Mouse (Mus musculus): Measurements from ENCODE around the gene Chpf.

The Chpf gene

DNA sequence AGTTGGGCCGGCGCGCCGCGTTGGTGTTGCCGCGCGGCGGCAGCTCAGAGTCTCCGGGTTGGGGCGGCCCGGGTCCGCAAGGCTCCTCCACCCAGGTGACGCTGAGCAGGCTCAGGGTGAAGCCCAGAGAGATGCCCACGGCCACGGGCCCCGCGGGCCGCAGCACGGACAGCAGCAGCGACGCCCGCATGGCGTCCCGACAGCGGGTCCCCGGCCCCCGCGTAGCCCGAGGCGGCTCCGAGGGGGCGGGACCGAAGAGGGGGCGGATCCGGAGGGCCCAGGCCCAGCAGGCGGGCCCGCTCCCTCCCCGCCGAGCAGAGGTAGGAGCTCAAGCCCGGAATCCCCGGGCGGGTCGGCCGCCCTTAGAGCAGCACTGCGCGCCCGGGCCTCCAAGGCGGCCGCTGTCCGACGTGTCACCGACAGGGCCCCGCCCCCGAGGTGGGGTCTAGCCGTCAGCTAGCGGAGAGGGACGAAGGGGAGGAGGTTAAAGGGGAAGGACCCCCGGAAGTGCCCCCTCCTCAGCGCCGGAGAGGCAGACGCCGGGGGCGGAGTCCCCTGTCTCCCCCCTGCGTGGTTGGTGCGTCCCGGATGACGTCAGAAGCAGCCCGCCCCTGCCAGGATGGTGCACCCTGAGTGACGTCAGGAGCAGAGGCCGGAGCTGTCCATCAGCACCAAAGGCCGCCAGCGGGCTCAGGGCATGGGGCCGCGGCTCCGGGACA lies at the start of gene Chpf, which contains the start of gene Tmem198:
Gene Chpf, minus strand, starts transcription at position 392 of the 719 bp plus-strand sequence.
Gene Tmem198, plus strand, starts transcription at position 617 of the 719 bp plus-strand sequence.
- peak; percentile 99 for DNase-seq (ENCODE audit: low read depth, low spot score)

DNA sequence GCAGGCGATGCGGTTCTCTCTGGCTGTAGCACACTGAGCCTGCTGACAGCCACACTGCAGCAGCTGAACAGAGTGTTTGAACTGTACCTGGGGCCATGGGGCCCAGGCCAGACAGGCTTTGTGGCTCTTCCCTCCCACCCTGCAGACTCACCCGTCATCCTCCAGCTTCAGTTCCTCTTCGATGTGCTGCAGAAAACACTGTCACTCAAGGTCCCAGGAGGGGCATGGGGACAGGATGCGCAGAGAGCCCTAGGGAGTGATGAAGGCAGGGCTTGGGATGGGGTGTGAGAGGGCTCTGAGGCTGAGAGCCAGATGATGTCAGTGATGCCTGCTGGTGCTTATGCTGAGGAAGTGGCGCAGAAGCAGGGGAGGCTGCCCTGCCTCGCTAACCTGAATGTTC lies 45.6 kb upstream of the Chpf start:
- DNase-seq (ENCODE audit: low read depth, low spot score): no peak

GRCm38 (mm10) chr1:75521321-75522031 lies 42.4 kb upstream of the Chpf start, which contains the start of gene Stk11ip:
Stk11ip (plus strand) TSS chr1:75521529.
- DNase-seq (ENCODE audit: low read depth, low spot score): peak; percentile 97

- DNase-seq (ENCODE audit: low read depth, low spot score): no peak
Observed at GRCm38 (mm10) chr1:75519576-75519975, 40.5 kb upstream of the Chpf start.

GRCm38 (mm10) chr1:75518427-75518826 lies 39.3 kb upstream of the Chpf start:
- DNase-seq (ENCODE audit: low read depth, low spot score): peak; percentile 68

GRCm38 (mm10) chr1:75517984-75518383 lies 38.9 kb upstream of the Chpf start:
- peak; percentile 99 for DNase-seq (ENCODE audit: low read depth, low spot score)

- DNase-seq (ENCODE audit: low read depth, low spot score): no peak
Observed at GRCm38 (mm10) chr1:75516703-75517380, 37.7 kb upstream of the Chpf start.

DNA sequence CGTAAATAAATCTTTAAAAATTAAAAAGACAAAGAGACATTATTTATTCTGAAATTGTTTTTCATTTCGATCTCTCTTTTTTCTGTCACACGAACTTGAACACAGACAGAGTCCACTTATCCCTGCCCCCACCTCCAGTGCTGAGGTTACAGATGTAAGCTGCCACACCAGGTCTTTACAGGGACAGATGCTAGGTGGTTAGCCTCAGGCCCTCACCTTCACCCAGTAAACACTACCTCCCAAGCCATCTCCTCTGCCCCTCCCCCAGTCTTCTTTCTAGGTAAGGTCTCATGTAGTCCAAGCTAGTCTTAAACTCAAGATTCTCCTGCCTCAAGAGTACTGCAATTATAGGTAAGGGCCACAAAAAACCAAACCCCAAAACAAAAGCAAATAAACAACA lies 33.4 kb upstream of the Chpf start:
- DNase-seq (ENCODE audit: low read depth, low spot score): peak; percentile 48

GRCm38 (mm10) chr1:75511437-75512210 lies 32.5 kb upstream of the Chpf start:
- DNase-seq (ENCODE audit: low read depth, low spot score): peak; percentile 93

GRCm38 (mm10) chr1:75510154-75510553 lies 31.0 kb upstream of the Chpf start:
- DNase-seq (ENCODE audit: low read depth, low spot score): peak; percentile 91

DNA sequence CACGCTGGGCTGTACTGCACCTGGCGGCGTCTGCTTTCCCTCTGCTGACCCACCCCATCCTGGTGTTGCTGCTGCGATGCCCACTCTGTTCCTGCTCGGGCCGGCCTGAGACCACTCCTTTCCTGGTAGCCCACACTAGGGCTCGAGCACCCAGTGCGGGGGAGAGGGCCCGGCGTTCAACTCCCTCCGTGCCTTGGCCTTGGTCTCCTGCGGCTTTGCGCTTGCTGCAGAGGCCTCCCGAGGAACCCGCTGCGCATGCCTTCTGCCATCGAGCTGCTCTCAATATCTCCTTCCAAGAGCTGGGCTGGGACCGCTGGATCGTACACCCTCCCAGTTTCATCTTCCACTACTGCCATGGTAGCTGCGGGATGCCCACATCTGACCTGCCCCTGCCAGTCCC lies 30.5 kb upstream of the Chpf start:
- peak; percentile 45 for DNase-seq (ENCODE audit: low read depth, low spot score)

DNA sequence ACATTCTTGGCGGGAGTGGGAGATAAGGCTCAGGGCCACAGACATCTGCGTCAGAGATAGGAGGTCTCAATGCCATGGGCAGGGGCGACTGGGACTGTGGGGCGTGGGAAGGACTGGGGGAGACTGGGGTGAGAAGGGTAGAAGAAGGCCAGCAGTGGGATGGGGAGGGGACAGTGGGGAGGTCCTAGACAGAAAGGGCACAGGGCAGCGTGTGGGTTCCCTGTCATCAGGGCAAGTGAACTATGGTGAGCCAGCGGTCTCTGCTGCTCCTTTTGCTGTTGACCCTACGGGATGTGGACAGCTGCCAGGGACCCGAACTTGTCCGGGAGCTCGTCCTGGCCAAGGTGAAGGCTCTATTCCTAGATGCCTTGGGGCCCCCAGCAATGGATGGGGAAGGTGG lies 27.9 kb upstream of the Chpf start, which contains the start of gene Inha:
Gene Inha, plus strand, starts transcription at position 72 of the 400 bp plus-strand sequence.
- DNase-seq (ENCODE audit: low read depth, low spot score): no peak

- DNase-seq (ENCODE audit: low read depth, low spot score): peak; percentile 88
Observed at GRCm38 (mm10) chr1:75505956-75506831, 27.1 kb upstream of the Chpf start, which contains the start of gene Obsl1. Obsl1 (minus strand) TSS chr1:75506452.

DNA sequence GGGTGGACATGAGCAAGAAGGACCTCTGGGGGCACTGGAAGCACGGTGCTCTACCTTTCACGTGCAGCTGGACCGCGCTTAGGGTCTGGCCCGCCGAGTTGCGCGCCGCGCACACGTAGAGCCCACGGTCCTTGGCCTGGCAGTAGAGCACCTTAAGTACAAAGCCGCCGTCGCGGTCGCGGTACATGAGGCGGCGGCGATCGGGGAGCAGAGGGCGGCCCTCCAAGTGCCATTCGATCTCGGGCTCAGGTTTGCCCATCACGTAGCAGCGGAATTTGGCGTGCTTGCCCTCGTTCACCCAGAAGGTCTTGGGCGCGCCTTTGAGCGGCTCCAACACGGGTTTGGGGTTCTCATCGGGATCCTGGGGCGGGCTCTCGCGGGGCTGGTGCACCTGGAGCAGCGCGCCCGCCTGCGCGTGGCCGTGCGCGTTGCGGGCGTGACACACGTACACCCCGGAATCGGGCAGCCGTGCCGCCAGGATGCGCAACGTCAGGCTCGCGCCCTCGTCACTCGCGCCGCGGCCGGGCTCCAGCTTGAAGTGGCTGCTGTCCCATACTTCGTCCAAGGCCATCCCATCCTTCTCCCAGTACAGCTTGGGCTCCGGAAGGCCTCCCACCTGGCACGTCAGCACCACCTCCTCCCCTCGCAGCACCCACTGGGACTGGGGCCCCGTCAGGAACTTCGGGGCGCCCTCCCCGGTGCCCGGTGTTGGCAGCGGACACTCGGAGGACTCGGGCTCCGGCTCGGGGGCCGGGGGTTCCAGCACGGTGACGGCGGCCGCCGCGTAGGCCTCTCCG lies 26.2 kb upstream of the Chpf start:
- peak; percentile 75 for DNase-seq (ENCODE audit: low read depth, low spot score)

DNA sequence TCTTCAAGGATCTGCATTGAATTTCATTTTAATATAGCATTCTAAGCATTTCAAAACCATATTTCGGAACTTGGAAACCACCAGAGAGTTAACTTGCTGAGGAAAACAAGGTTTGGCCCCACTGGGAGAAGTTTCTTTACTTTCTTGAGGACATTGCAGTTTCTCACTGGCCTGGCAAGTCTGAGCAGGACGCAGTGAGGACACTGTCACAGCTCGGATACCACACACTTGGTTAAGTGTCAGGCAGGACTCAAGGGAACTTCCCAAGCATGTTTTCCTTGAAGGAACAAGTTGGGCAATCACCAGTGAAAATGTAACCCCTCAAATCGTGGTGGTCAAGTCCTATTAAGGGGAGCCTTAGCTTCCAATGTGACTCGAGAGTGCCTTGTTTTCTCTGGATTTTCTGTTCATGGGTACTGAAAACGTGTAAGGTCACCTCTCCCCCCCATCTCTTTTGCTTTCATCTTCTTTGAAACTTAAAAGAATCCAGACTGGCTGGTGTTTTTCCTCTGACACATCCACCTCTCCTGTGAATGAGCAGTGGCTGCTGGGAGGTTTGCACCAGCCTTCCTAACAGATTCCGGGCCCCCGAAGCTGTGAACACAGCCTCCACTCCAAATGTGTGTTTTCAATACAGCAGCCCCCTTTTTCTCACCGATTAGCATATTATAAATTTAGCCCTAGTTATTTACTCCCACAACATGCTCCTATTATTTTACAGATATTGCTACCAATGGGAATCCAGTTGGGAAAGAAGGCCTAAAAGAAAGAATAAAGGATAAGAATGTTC lies 25.3 kb upstream of the Chpf start:
- DNase-seq (ENCODE audit: low read depth, low spot score): no peak

DNA sequence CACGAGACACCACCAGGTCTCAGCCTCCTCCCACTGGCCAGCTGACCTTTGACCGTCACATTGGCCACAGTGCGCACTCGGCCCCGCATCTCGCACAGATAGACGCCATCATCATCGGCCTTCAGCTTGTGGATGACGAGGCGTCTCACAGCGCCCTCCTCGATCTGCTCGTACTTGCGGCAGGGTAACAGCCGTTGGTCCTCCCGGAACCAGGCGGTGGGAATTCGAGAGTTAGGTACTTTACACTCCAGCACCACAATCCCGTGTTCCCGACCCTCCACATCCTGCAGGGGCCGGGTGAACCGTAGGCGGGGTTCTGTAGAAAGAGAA lies 24.5 kb upstream of the Chpf start:
- DNase-seq (ENCODE audit: low read depth, low spot score): no peak

- DNase-seq (ENCODE audit: low read depth, low spot score): no peak
Observed at GRCm38 (mm10) chr1:75502945-75503650, 24.0 kb upstream of the Chpf start.

GRCm38 (mm10) chr1:75501905-75502304 lies 22.8 kb upstream of the Chpf start:
- no peak for DNase-seq (ENCODE audit: low read depth, low spot score)
